Mouse (Mus musculus) megakaryocyte, adult 5-6 weeks (primary cell): ENCODE results near the gene Slitrk5. TPM values are rescaled to one million over a fixed set of nuclear protein-coding genes. Genes with fewer than 3 reads are reported as not detected.
A peak's percentile ranks its signal among the peaks of the same experiment; 100 is the strongest.
"Not testable (repeated sequence)": the region's sequence is repeated elsewhere in the genome, so short reads cannot be mapped to it uniquely, and the experiment has no call there.

Experiments used
- ATAC-seq: 2 replicates; pipeline ENCODE4 v1.8.0; 2016; ENCODE audit warnings: mild to moderate bottlenecking, inconsistent platforms; ENCODE audit not compliant: poor library complexity, severe bottlenecking
- total RNA-seq, 2 experiments: library from RNA; stranded (forward) in 1 of 2; stranded (reverse) in 1 of 2; fragments of 153-499, 151-499 nt in 1 of 2; fragments of 221-1000, 200-1000 nt in 1 of 2; gene quantifications; 2 replicates each; pipeline versions ENCODE4 v1.2.3 to v1.2.4; 2015 to 2017

The Slitrk5 gene
- total RNA-seq (2015) (not detected in 2 replicates), total RNA-seq (2017) (not detected in 2 replicates)

GRCm38 (mm10) chr14:111674664-111675147, at the start of gene Slitrk5:
Gene Slitrk5 (plus strand): TSS chr14:111675097.
- ATAC-seq: peak; percentile 80

- no peak for ATAC-seq
These were observed 2.0 kb upstream of the Slitrk5 start for GRCm38 (mm10) chr14:111672942-111673341.

GRCm38 (mm10) chr14:111675211-111676165, 591 bp downstream of the Slitrk5 start:
- no peak for ATAC-seq

- ATAC-seq: no peak
These were observed 1.3 kb downstream of the Slitrk5 start for GRCm38 (mm10) chr14:111676166-111676581.

GRCm38 (mm10) chr14:111676851-111677291, 2.0 kb downstream of the Slitrk5 start:
- ATAC-seq: no peak

GRCm38 (mm10) chr14:111677361-111678070, 2.6 kb downstream of the Slitrk5 start:
- ATAC-seq: no peak

GRCm38 (mm10) chr14:111680271-111680670, 5.4 kb downstream of the Slitrk5 start:
- no peak for ATAC-seq

GRCm38 (mm10) chr14:111681092-111681708, 6.3 kb downstream of the Slitrk5 start:
- no peak for ATAC-seq

- ATAC-seq: no peak
These were observed 6.9 kb downstream of the Slitrk5 start for GRCm38 (mm10) chr14:111681773-111682172.

- ATAC-seq: no peak
These were observed 8.6 kb downstream of the Slitrk5 start for GRCm38 (mm10) chr14:111683543-111683942.

GRCm38 (mm10) chr14:111690139-111690538, 15.2 kb downstream of the Slitrk5 start:
- not testable (repeated sequence) for ATAC-seq

GRCm38 (mm10) chr14:111729833-111730232, 54.9 kb downstream of the Slitrk5 start:
- ATAC-seq: no peak
